Mouse (Mus musculus) small intestine, adult 2 months (tissue): Measurements from ENCODE around the gene Kdm4b. TPM values are rescaled to one million over a fixed set of nuclear protein-coding genes. Genes with fewer than 3 reads are reported as not detected.

Source experiments
- H3K27ac ChIP-seq: fragments of 200-500 bp; 2 replicates; pipeline ENCODE4 v1.5.1; 2012; ENCODE audit warnings: low read depth, low read length, control low read depth, inconsistent platforms; ENCODE audit not compliant: insufficient read depth
- H3K27me3 ChIP-seq: fragments of 200-500 bp; 2 replicates; pipeline ENCODE4 v1.6.1; 2012; ENCODE audit warnings: mild to moderate bottlenecking, moderate library complexity, low read length, inconsistent platforms; ENCODE audit not compliant: control insufficient read depth, insufficient read depth
- H3K36me3 ChIP-seq: fragments of 200-500 bp; 2 replicates; pipeline ENCODE4 v1.6.1; 2012; ENCODE audit warnings: mild to moderate bottlenecking, low read length, control low read depth, inconsistent platforms; ENCODE audit not compliant: control insufficient read depth, insufficient read depth
- H3K4me1 ChIP-seq: fragments of 200-500 bp; 2 replicates; pipeline ENCODE4 v1.6.1; 2012; ENCODE audit warnings: low read length, inconsistent platforms, mixed read lengths; ENCODE audit not compliant: control insufficient read depth, insufficient read depth, insufficient read length
- H3K4me3 ChIP-seq: fragments of 200-500 bp; 2 replicates; pipeline ENCODE4 v1.5.1; 2012; ENCODE audit warnings: low read depth, mild to moderate bottlenecking, control low read depth, inconsistent platforms, low read length, moderate library complexity
- CTCF ChIP-seq: fragments of 200-500 bp; IDR thresholded peaks from 2 replicates; pipeline ENCODE4 v1.5.1; 2012; ENCODE audit warnings: low read depth, mild to moderate bottlenecking, control low read depth, inconsistent platforms, low read length, moderate library complexity, mixed read lengths; ENCODE audit not compliant: insufficient replicate concordance, insufficient read length; ENCODE audit errors: extremely low read depth
- POLR2A ChIP-seq: fragments of 200-500 bp; IDR thresholded peaks from 2 replicates; pipeline ENCODE4 v1.6.1; 2012; ENCODE audit warnings: low read depth, mild to moderate bottlenecking, control low read depth, inconsistent platforms, low read length, moderate library complexity
- WGBS: fragments of 180-500 bp; shearing (Covaris S2); methylation state at CpG from one replicate; pipeline ENCODE4 v1.1.7; 2018; 5-methylcytosine and 5-hydroxymethylcytosine counted together
- polyA plus RNA-seq: library from polyadenylated mRNA; depleted of rRNA; stranded (reverse); fragments of >200 nt; gene quantifications from 2 replicates; pipeline ENCODE4 v1.2.3, GENCODE M21; 2012; rRNA removed

Kdm4b gene
- polyA plus RNA-seq, 1 experiment, result 38.3 TPM

DNA sequence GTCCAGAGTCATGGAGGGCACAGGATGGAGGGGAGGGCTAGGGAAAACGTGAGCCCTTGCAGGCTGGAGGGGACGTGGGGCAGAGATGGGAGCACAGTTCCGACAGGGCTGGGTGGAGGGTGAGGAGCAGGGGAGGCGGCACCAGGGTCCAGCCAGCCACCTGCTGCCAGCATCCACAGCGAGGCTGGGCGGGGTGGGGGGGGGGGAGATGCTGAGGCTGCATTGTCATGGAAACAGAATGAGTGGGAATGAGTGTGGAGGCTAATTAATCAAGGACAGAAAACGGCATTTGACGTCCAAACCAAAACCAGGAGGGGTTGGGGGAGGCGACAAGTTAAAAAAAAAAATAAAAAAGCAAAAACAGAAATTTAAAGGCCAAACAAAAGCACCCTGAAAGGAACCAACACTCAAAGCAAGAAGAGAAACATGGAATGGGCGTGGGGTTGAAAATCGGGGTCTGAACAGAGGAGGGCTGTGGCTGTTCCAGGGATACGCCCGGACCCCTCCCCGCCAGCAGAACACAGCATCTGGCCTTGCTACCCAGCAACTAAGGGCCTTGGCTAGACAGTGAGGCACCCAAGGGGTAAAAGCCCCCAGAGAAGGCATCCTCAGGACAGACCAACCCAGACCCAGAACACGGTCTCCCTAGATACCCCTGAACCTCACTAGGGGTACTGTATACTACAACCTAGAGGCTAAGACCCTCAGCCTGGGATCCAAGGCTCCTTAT, 114.0 kb downstream of the Kdm4b start:
- Histone ChIP-seq H3K27ac (no peak overlapping the region), H3K36me3 (no peaks in the 10 kb centered on the region), H3K4me1 (no peaks in the 10 kb centered on the region), H3K4me3 (no peak overlapping the region), H3K27me3 (no peaks in the 10 kb centered on the region)
- 77% methylated on average over 15 of the region's 15 CpGs for WGBS
- no peak for TF ChIP-seq CTCF
- TF ChIP-seq POLR2A, result no peak

- TF ChIP-seq POLR2A (no peak), CTCF (no peak)
- 80% methylated on average over 6 of the region's 6 CpGs for WGBS
- no peaks in the 10 kb centered on the region for H3K36me3 ChIP-seq
These were observed 116.5 kb downstream of the Kdm4b start for GRCm38 (mm10) chr17:56442316-56442715.

GRCm38 (mm10) chr17:56443341-56443795, 117.5 kb downstream of the Kdm4b start:
- H3K27ac ChIP-seq, result no peak overlapping the region

More at GRCm38 (mm10) chr17:56442316-56442715, 116.5 kb downstream of the Kdm4b start:
- Histone ChIP-seq H3K4me3 (no peak overlapping the region), H3K4me1 (no peaks in the 10 kb centered on the region), H3K27me3 (no peaks in the 10 kb centered on the region), H3K27ac (no peak overlapping the region)

DNA sequence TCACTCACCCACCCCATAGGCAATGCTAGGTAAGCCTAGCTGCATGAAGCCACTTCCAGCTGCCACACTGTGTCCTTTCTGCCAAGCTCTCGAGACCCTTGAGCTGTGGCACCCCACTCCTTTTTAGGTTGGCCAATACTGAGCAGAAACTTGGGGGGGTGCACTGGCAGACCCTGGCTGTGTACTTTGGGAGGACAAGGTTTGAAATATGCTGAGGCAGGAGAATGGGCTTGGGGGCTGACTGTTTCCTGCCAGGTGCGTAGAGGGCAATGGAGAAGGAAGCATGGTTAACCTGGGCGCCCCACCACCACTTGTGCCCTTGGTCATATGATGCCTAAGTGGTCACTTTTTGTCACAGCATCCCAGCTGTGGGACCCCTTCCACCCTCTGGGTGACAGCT, 118.9 kb downstream of the Kdm4b start:
- TF ChIP-seq CTCF (no peak), POLR2A (no peak)
- H3K36me3 ChIP-seq, result no peaks in the 10 kb centered on the region
- no peak overlapping the region for H3K4me3 ChIP-seq
- no peak overlapping the region for H3K27ac ChIP-seq
- no peaks in the 10 kb centered on the region for H3K4me1 ChIP-seq
- no peaks in the 10 kb centered on the region for H3K27me3 ChIP-seq
- 80% methylated on average over 3 of the region's 3 CpGs for WGBS

More at GRCm38 (mm10) chr17:56443341-56443795, 117.5 kb downstream of the Kdm4b start:
- TF ChIP-seq CTCF (no peak), POLR2A (no peak)
- H3K27me3 ChIP-seq, result no peaks in the 10 kb centered on the region
- no peaks in the 10 kb centered on the region for H3K36me3 ChIP-seq
- no peaks in the 10 kb centered on the region for H3K4me1 ChIP-seq
- 70% methylated on average over 5 of the region's 5 CpGs for WGBS
- H3K4me3 ChIP-seq, result no peak overlapping the region

DNA sequence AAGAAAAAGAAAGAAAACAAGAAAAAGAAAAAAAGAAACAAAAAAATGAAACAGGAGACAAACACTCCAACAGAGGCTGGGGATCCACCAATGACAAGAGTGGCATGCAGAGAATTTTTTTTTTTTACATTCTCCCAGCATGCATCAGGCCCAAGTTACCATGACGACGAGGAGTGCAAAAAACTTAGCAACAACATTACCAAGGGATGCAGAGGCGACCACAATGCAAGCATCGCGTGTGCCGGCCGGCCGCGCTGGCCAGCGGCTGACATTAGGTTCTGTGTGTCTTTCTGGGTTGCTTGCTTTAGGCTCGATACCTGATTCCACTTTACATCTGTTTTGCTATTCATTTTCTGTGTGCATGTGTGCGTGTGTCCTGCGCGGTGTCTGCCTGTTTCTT, 119.5 kb downstream of the Kdm4b start:
- 82% methylated on average over 14 of the region's 14 CpGs for WGBS
- Histone ChIP-seq H3K27me3 (no peaks in the 10 kb centered on the region), H3K4me3 (no peak overlapping the region), H3K27ac (no peak overlapping the region), H3K36me3 (no peaks in the 10 kb centered on the region), H3K4me1 (no peaks in the 10 kb centered on the region)
- TF ChIP-seq POLR2A, result no peak
- TF ChIP-seq CTCF, result no peak

- Histone ChIP-seq H3K4me3 (no peak overlapping the region), H3K27me3 (no peaks in the 10 kb centered on the region), H3K36me3 (no peaks in the 10 kb centered on the region), H3K4me1 (no peaks in the 10 kb centered on the region), H3K27ac (no peak overlapping the region)
- TF ChIP-seq CTCF (no peak), POLR2A (no peak)
- 68% methylated on average over 2 of the region's 2 CpGs for WGBS
These were observed 121.9 kb downstream of the Kdm4b start for GRCm38 (mm10) chr17:56447716-56448115.

Other genes starting within 250 kb of the Kdm4b start
- gene Hdgfl2, start 246.4 kb upstream of the Kdm4b start, polyA plus RNA-seq, result 23.1 and 24.2 TPM in 2 replicates
- 6.2 and 8.9 TPM in 2 replicates for gene Plin4, start 216.3 kb upstream of the Kdm4b start, polyA plus RNA-seq
- gene Plin5, start 208.5 kb upstream of the Kdm4b start, polyA plus RNA-seq, result 0.04 and 0.05 TPM in 2 replicates
- 10.6 and 28.7 TPM in 2 replicates for gene Lrg1, start 204.1 kb upstream of the Kdm4b start, polyA plus RNA-seq
- 6.4 and 12.2 TPM in 2 replicates for gene Sema6b, start 185.7 kb upstream of the Kdm4b start, polyA plus RNA-seq
- gene Tnfaip8l1, start 163.6 kb upstream of the Kdm4b start, polyA plus RNA-seq, result 4.2 and 10.3 TPM in 2 replicates
- 82.7 and 86.4 TPM in 2 replicates for gene Mydgf, start 142.1 kb upstream of the Kdm4b start, polyA plus RNA-seq
- 27.4 and 39.4 TPM in 2 replicates for gene Dpp9, start 107.2 kb upstream of the Kdm4b start, polyA plus RNA-seq
- gene Fem1a, start 69.3 kb upstream of the Kdm4b start, polyA plus RNA-seq, result 21.3 and 22.9 TPM in 2 replicates
- gene Ticam1, start 49.3 kb upstream of the Kdm4b start, polyA plus RNA-seq, result 39.7 and 96.6 TPM in 2 replicates
- 137 and 299 TPM in 2 replicates for gene Plin3, start 33.2 kb upstream of the Kdm4b start, polyA plus RNA-seq
- not detected in 2 replicates for gene Arrdc5, start 25.8 kb upstream of the Kdm4b start, polyA plus RNA-seq
- 7.6 and 16.3 TPM in 2 replicates for gene Uhrf1, start 22.7 kb upstream of the Kdm4b start, polyA plus RNA-seq
- gene Ptprs, start 150.4 kb downstream of the Kdm4b start, polyA plus RNA-seq, result 42.5 and 54.1 TPM in 2 replicates
- gene Znrf4, start 186.4 kb downstream of the Kdm4b start, polyA plus RNA-seq, result not detected in 2 replicates
- 2.7 TPM in 2 replicates for gene Gm20219, start 228.3 kb downstream of the Kdm4b start, polyA plus RNA-seq